Mouse (Mus musculus): Measurements from ENCODE around the gene Sptb. TPM values are rescaled to one million over a fixed set of nuclear protein-coding genes. Genes with fewer than 3 reads are reported as not detected.
A peak's percentile ranks its signal among the peaks of the same experiment; 100 is the strongest.

Gene Sptb
- polyA plus RNA-seq, 1 experiment from 2014 or later, result 0.06 TPM

- peaks cover 17% of the 10 kb centered on the region for H3K36me3 ChIP-seq (ENCODE audit: inconsistent target)
- H3K27ac ChIP-seq, result no peak overlapping the region
- H3K79me2 ChIP-seq (ENCODE audit: inconsistent target), result peaks cover 72% of the 10 kb centered on the region
- H3K4me3 ChIP-seq (ENCODE audit: inconsistent target), result no peak overlapping the region
- 93% methylated on average over 6 of the region's 6 CpGs for WGBS (ENCODE audit: missing documents)
Measured at GRCm38 (mm10) chr12:76556745-76557389, 153.5 kb downstream of the Sptb start.

- Histone ChIP-seq H3K4me3 (ENCODE audit: inconsistent target) (no peak overlapping the region), H3K79me2 (ENCODE audit: inconsistent target) (peaks cover 74% of the 10 kb centered on the region), H3K27ac (no peak overlapping the region), H3K36me3 (ENCODE audit: inconsistent target) (peaks cover 15% of the 10 kb centered on the region)
- WGBS (ENCODE audit: missing documents), result 93% methylated on average over 7 of the region's 7 CpGs
Measured at GRCm38 (mm10) chr12:76556187-76556586, 154.2 kb downstream of the Sptb start.

- H3K4me3 ChIP-seq (ENCODE audit: inconsistent target), result no peak overlapping the region
- 97% methylated on average over 3 of the region's 3 CpGs for WGBS (ENCODE audit: missing documents)
- no peak overlapping the region for H3K27ac ChIP-seq
- H3K36me3 ChIP-seq (ENCODE audit: inconsistent target), result peaks cover 2% of the 10 kb centered on the region; the same call in 1 of the 2 replicates
- peaks cover 83% of the 10 kb centered on the region for H3K79me2 ChIP-seq (ENCODE audit: inconsistent target)
Measured at GRCm38 (mm10) chr12:76554871-76555386, 155.4 kb downstream of the Sptb start.

- no peak overlapping the region for H3K27ac ChIP-seq
- H3K4me3 ChIP-seq (ENCODE audit: inconsistent target), result no peak overlapping the region
- no peaks in the 10 kb centered on the region for H3K36me3 ChIP-seq (ENCODE audit: inconsistent target)
- peaks cover 83% of the 10 kb centered on the region for H3K79me2 ChIP-seq (ENCODE audit: inconsistent target)
- 71% methylated on average over 2 of the region's 3 CpGs for WGBS (ENCODE audit: missing documents)
Measured at GRCm38 (mm10) chr12:76554392-76554791, 156.0 kb downstream of the Sptb start.

- WGBS (ENCODE audit: missing documents), result 77% methylated on average over 2 of the region's 7 CpGs
- H3K79me2 ChIP-seq (ENCODE audit: inconsistent target), result peaks cover 83% of the 10 kb centered on the region
- H3K36me3 ChIP-seq (ENCODE audit: inconsistent target), result no peaks in the 10 kb centered on the region
- H3K27ac ChIP-seq, result no peak overlapping the region
- no peak overlapping the region for H3K4me3 ChIP-seq (ENCODE audit: inconsistent target)
Measured at GRCm38 (mm10) chr12:76553917-76554316, 156.4 kb downstream of the Sptb start.

GRCm38 (mm10) chr12:76552958-76553357 lies 157.4 kb downstream of the Sptb start:
- Histone ChIP-seq H3K27ac (peak overlapping the region; percentile 60; the same call in 1 of the 2 replicates), H3K79me2 (ENCODE audit: inconsistent target) (peaks cover 83% of the 10 kb centered on the region), H3K4me3 (ENCODE audit: inconsistent target) (no peak overlapping the region), H3K36me3 (ENCODE audit: inconsistent target) (no peaks in the 10 kb centered on the region)
- WGBS (ENCODE audit: missing documents), result 20% methylated on average over 3 of the region's 4 CpGs

- H3K4me3 ChIP-seq (ENCODE audit: inconsistent target), result no peak overlapping the region
- peaks cover 83% of the 10 kb centered on the region for H3K79me2 ChIP-seq (ENCODE audit: inconsistent target)
- peak overlapping the region; percentile 60 for H3K27ac ChIP-seq
- H3K36me3 ChIP-seq (ENCODE audit: inconsistent target), result no peaks in the 10 kb centered on the region
- 39% methylated on average over 8 of the region's 8 CpGs for WGBS (ENCODE audit: missing documents)
Measured at GRCm38 (mm10) chr12:76552321-76552720, 158.0 kb downstream of the Sptb start.

- Histone ChIP-seq H3K79me2 (ENCODE audit: inconsistent target) (peaks cover 83% of the 10 kb centered on the region), H3K4me3 (ENCODE audit: inconsistent target) (no peak overlapping the region), H3K27ac (no peak overlapping the region), H3K36me3 (ENCODE audit: inconsistent target) (no peaks in the 10 kb centered on the region)
- 88% methylated on average over 3 of the region's 3 CpGs for WGBS (ENCODE audit: missing documents)
Measured at GRCm38 (mm10) chr12:76549203-76549602, 161.1 kb downstream of the Sptb start.

GRCm38 (mm10) chr12:76548082-76548423 lies 162.3 kb downstream of the Sptb start:
- no peak overlapping the region for H3K4me3 ChIP-seq (ENCODE audit: inconsistent target)
- no peaks in the 10 kb centered on the region for H3K36me3 ChIP-seq (ENCODE audit: inconsistent target)
- WGBS (ENCODE audit: missing documents), result 34% methylated on average over 7 of the region's 7 CpGs
- H3K79me2 ChIP-seq (ENCODE audit: inconsistent target), result peaks cover 83% of the 10 kb centered on the region
- no peak overlapping the region for H3K27ac ChIP-seq

GRCm38 (mm10) chr12:76547409-76548081 lies 162.8 kb downstream of the Sptb start:
- Histone ChIP-seq H3K79me2 (ENCODE audit: inconsistent target) (peaks cover 88% of the 10 kb centered on the region), H3K36me3 (ENCODE audit: inconsistent target) (no peaks in the 10 kb centered on the region), H3K27ac (no peak overlapping the region), H3K4me3 (ENCODE audit: inconsistent target) (no peak overlapping the region)
- WGBS (ENCODE audit: missing documents), result 69% methylated on average over 12 of the region's 13 CpGs

GRCm38 (mm10) chr12:76546383-76547276 lies 163.7 kb downstream of the Sptb start:
- no peak overlapping the region for H3K4me3 ChIP-seq (ENCODE audit: inconsistent target)
- H3K36me3 ChIP-seq (ENCODE audit: inconsistent target), result no peaks in the 10 kb centered on the region
- H3K79me2 ChIP-seq (ENCODE audit: inconsistent target), result peaks cover 97% of the 10 kb centered on the region
- 77% methylated on average over 28 of the region's 28 CpGs for WGBS (ENCODE audit: missing documents)
- H3K27ac ChIP-seq, result no peak overlapping the region

- H3K79me2 ChIP-seq (ENCODE audit: inconsistent target), result peaks cover 100% of the 10 kb centered on the region
- no peak overlapping the region for H3K27ac ChIP-seq
- no peak overlapping the region for H3K4me3 ChIP-seq (ENCODE audit: inconsistent target)
- WGBS (ENCODE audit: missing documents), result 98% methylated on average over 15 of the region's 15 CpGs
- H3K36me3 ChIP-seq (ENCODE audit: inconsistent target), result no peaks in the 10 kb centered on the region
Measured at GRCm38 (mm10) chr12:76545786-76546370, 164.5 kb downstream of the Sptb start.

GRCm38 (mm10) chr12:76541879-76542278 lies 168.5 kb downstream of the Sptb start:
- Histone ChIP-seq H3K27ac (no peak overlapping the region), H3K36me3 (ENCODE audit: inconsistent target) (no peaks in the 10 kb centered on the region), H3K4me3 (ENCODE audit: inconsistent target) (no peak overlapping the region), H3K79me2 (ENCODE audit: inconsistent target) (peaks cover 95% of the 10 kb centered on the region)
- WGBS (ENCODE audit: missing documents), result 91% methylated on average over 6 of the region's 6 CpGs

- Histone ChIP-seq H3K27ac (no peak overlapping the region), H3K36me3 (ENCODE audit: inconsistent target) (no peaks in the 10 kb centered on the region), H3K4me3 (ENCODE audit: inconsistent target) (no peak overlapping the region), H3K79me2 (ENCODE audit: inconsistent target) (peaks cover 95% of the 10 kb centered on the region)
- 85% methylated on average over 8 of the region's 8 CpGs for WGBS (ENCODE audit: missing documents)
Measured at GRCm38 (mm10) chr12:76541475-76541874, 168.9 kb downstream of the Sptb start.

Measured in macrophage (primary cell).